Mouse (Mus musculus): Measurements from ENCODE around the gene Bmp8b.

- TF ChIP-seq CTCF (IDR thresholded peaks at IDR 0.05; ENCODE audit: low read depth, low read length) (no peak), POLR2A (IDR thresholded peaks at IDR 0.05; ENCODE audit: borderline replicate concordance, low read depth, low read length) (no peak)
Measured at GRCm38 (mm10) chr4:123106864-123107263, 1.9 kb downstream of the Bmp8b start.

Measured in bone marrow macrophage, adult 2 months (primary cell).